25 mouse cellular contexts compared by ENCODE assay signal in the genomic region with DNA sequence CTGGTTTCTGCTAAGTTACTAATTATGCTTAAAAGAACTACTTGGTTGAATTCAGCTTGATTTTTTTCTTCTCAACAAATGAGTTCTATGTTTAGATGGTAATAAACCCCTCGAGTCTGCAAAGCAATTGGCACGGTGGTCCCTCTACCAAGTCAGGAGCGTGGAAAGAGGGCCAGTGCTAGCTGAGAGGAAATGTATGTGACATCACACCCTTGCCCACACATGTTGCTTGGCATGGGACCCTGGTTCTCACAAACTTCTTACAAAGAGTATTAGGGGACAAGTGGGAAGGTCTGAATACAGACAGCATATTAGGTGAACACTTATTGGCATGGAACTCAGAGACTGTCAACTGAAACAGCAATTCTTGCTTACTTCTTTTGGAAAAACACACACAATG. TPM values are rescaled to one million over a fixed set of nuclear protein-coding genes. Genes with fewer than 3 reads are reported as not detected.
"Had no signal": no experiment of that assay in that cellular context is flagged by ENCODE, and none has a peak within 500 bp of the region (broad histone marks: within the 10 kb centered on the region; RNA-seq: fewer than 3 reads in every experiment).

No protein-coding gene starts in this region.

- H3K4me3 ChIP-seq: liver, embryonic 13.5 days had no signal

- H3K27ac ChIP-seq: liver, embryonic 13.5 days; stomach, postnatal 0 days had no signal

- H3K9me3 ChIP-seq: liver, embryonic 13.5 days had no signal

- DNase-seq: kidney, adult 9 months; kidney, postnatal 14 days; kidney, postnatal 4 days; left cerebral cortex, postnatal 4 days; liver, embryonic 13.5 days; lung, adult 2 months; lung, postnatal 14 days; lung, postnatal 4 days; midbrain, embryonic 14.5 days; right cerebral cortex, postnatal 14 days; right cerebral cortex, postnatal 4 days; thymus, adult 2 months; thymus, postnatal 14 days; thymus, postnatal 4 days had no signal

- H3K4me2 ChIP-seq: liver, embryonic 13.5 days; midbrain, embryonic 11.5 days had no signal

- H3K4me1 ChIP-seq: liver, embryonic 13.5 days had no signal

- H3K27me3 ChIP-seq: liver, embryonic 13.5 days had no signal

- H3K9ac ChIP-seq: liver, embryonic 13.5 days had no signal

- H3K36me3 ChIP-seq: liver, embryonic 13.5 days had no signal

RNA-seq across cellular contexts. Expression of gene Fezf2, which starts 56.7 kb away (rescaled TPM):
- total RNA-seq: liver, adult 2 months; megakaryocyte progenitor cell, adult 5-6 weeks; megakaryocyte-erythroid progenitor cell, adult 5-6 weeks had no signal
- polyA plus RNA-seq: kidney, embryonic 16.5 days; liver, adult 2 months; liver, embryonic 13.5 days; liver, embryonic 16.5 days; lung, adult 2 months; lung, embryonic 16.5 days; neural tube, embryonic 11.5 days; neural tube, embryonic 14.5 days; stomach, embryonic 14.5 days; stomach, postnatal 0 days had no signal
